ENCODE assay signal across 39 mouse cellular contexts in genomic region chr1:162887644-162888043, GRCm38 (mm10). TPM values are rescaled to one million over a fixed set of nuclear protein-coding genes. Genes with fewer than 3 reads are reported as not detected.
"Had no signal": no experiment of that assay in that cellular context is flagged by ENCODE, and none has a peak within 500 bp of the region (broad histone marks: within the 10 kb centered on the region; RNA-seq: fewer than 3 reads in every experiment).

No protein-coding gene starts in this region.

- H3K4me3 ChIP-seq: heart, embryonic 13.5 days; heart, embryonic 15.5 days; hindbrain, embryonic 13.5 days; hindbrain, embryonic 15.5 days; kidney, embryonic 15.5 days; limb, embryonic 13.5 days; limb, embryonic 15.5 days; liver, embryonic 12.5 days had no signal

- H3K4me1 ChIP-seq: heart, embryonic 13.5 days; heart, embryonic 15.5 days; hindbrain, embryonic 13.5 days; hindbrain, embryonic 15.5 days; limb, embryonic 13.5 days; limb, embryonic 15.5 days; liver, embryonic 12.5 days had no signal

- H3K36me3 ChIP-seq: heart, embryonic 13.5 days; heart, embryonic 15.5 days; hindbrain, embryonic 13.5 days; hindbrain, embryonic 15.5 days; kidney, embryonic 15.5 days; limb, embryonic 13.5 days; limb, embryonic 15.5 days; liver, embryonic 12.5 days had no signal

- DNase-seq: gastrocnemius, postnatal 10 days; gastrocnemius, postnatal 36 days; kidney, adult 11 months; kidney, adult 2 months; kidney, adult 9 months; kidney, postnatal 14 days; kidney, postnatal 36 days; layer of hippocampus, adult 9-11 months; layer of hippocampus, postnatal 36 days; left cerebral cortex, postnatal 4 days had no signal

- H3K9me3 ChIP-seq: heart, embryonic 13.5 days; heart, embryonic 15.5 days; hindbrain, embryonic 13.5 days; hindbrain, embryonic 15.5 days; kidney, embryonic 15.5 days; limb, embryonic 13.5 days; limb, embryonic 15.5 days; liver, embryonic 12.5 days had no signal

- H3K27me3 ChIP-seq: heart, embryonic 13.5 days; heart, embryonic 15.5 days; hindbrain, embryonic 13.5 days; hindbrain, embryonic 15.5 days; kidney, embryonic 15.5 days; limb, embryonic 13.5 days; limb, embryonic 15.5 days; liver, embryonic 12.5 days had no signal

- H3K27ac ChIP-seq: heart, embryonic 13.5 days; heart, embryonic 15.5 days; hindbrain, embryonic 13.5 days; hindbrain, embryonic 15.5 days; hindbrain, postnatal 0 days; kidney, embryonic 15.5 days; limb, embryonic 13.5 days; limb, embryonic 15.5 days; liver, embryonic 12.5 days; liver, embryonic 14.5 days had no signal

RNA-seq across cellular contexts. Expression of gene Fmo2, which starts 10.9 kb away (rescaled TPM):
- total RNA-seq: hematopoietic stem cell, adult 5-6 weeks had no signal

RNA-seq across cellular contexts. Expression of gene Fmo6, which starts 49.7 kb away (rescaled TPM):
- total RNA-seq: gastrocnemius, adult 18-20 months; gastrocnemius, postnatal 36 days; heart, postnatal 25 days; hematopoietic stem cell, adult 5-6 weeks; hindbrain, postnatal 0 days; layer of hippocampus, adult 18-20 months; layer of hippocampus, adult 8-10 months; layer of hippocampus, postnatal 14 days; layer of hippocampus, postnatal 36 days; left cerebral cortex, adult 18-20 months; left cerebral cortex, adult 8-10 months; left cerebral cortex, postnatal 10 days; left cerebral cortex, postnatal 25 days; left cerebral cortex, postnatal 4 days; liver, adult 2 months had no signal
- polyA plus RNA-seq: heart, embryonic 11.5 days; heart, embryonic 13.5 days; heart, embryonic 15.5 days; heart, postnatal 0 days; hindbrain, embryonic 11.5 days; hindbrain, embryonic 13.5 days; hindbrain, embryonic 15.5 days; hindbrain, postnatal 0 days; intestine, embryonic 16.5 days; kidney, adult 2 months; kidney, postnatal 0 days; large intestine, adult 2 months; limb, embryonic 11.5 days; liver, adult 2 months; liver, embryonic 12.5 days; liver, embryonic 14.5 days; liver, embryonic 16.5 days had no signal
